Mouse (Mus musculus) C2C12 (cell line): Measurements from ENCODE around the gene Pym1.

ENCODE experiments used
- CEBPB ChIP-seq: IDR thresholded peaks from one replicate; pipeline ENCODE4 v1.6.1; 2011; ENCODE audit warnings: low read depth, mild to moderate bottlenecking, control low read depth, moderate library complexity
- CTCF ChIP-seq: IDR thresholded peaks from one replicate; pipeline ENCODE4 v1.5.1; 2011; ENCODE audit not compliant: control insufficient read depth, insufficient read depth, insufficient read length
- FOSL1 ChIP-seq: IDR thresholded peaks from one replicate; pipeline ENCODE4 v1.8.0; 2011; ENCODE audit warnings: mild to moderate bottlenecking, low read length; ENCODE audit not compliant: poor library complexity, insufficient read depth, severe bottlenecking
- MAX ChIP-seq: IDR thresholded peaks from one replicate; pipeline ENCODE4 v1.6.1; 2011; ENCODE audit warnings: mild to moderate bottlenecking, control low read depth
- USF1 ChIP-seq: IDR thresholded peaks from one replicate; pipeline ENCODE4 v1.6.1; 2011; ENCODE audit warnings: low read depth, mild to moderate bottlenecking, control low read depth, moderate library complexity

DNA sequence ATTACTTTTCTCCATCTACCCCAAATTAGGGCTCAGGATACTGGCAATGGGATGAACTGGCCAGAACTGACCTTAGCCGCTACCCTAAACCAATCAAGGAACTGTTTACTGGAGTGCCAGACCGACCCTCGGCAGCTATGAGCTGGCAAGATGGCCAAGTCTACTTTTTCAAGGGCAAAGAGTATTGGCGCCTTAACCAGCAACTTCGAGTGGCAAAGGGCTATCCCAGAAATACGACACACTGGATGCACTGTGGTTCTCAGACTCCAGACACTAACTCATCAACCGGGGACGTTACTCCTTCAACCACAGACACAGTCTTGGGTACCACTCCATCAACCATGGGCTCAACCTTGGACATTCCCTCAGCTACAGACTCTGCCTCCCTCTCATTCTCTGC lies 51.0 kb downstream of the Pym1 start:
- TF ChIP-seq CTCF, result no peak
- no peak for TF ChIP-seq USF1
- TF ChIP-seq MAX, result no peak
- no peak for TF ChIP-seq CEBPB
- TF ChIP-seq FOSL1, result no peak
